Mouse (Mus musculus): ENCODE results near the gene Syndig1. TPM values are rescaled to one million over a fixed set of nuclear protein-coding genes. Genes with fewer than 3 reads are reported as not detected.

The Syndig1 gene
- total and polyA plus RNA-seq, 3 experiments, result not detected

GRCm38 (mm10) chr2:149997657-149998056 is 168.6 kb downstream of the Syndig1 start:
- no peaks in the 10 kb centered on the region for H3K9me3 ChIP-seq (replicated peaks; ENCODE audit: insufficient read depth, low read length)
- H3K4me1 ChIP-seq (ENCODE audit: control insufficient read depth in 1 of 2, insufficient read depth in 2 of 2, low read length in 2 of 2), result no peaks in the 10 kb centered on the region
- DNase-seq (ENCODE audit: low read depth, low spot score), result no peak
- H3K27me3 ChIP-seq (ENCODE audit: control insufficient read depth in 1 of 2, insufficient read depth in 2 of 2, low read length in 2 of 2), result no peaks in the 10 kb centered on the region
- H3K27ac ChIP-seq (ENCODE audit: control insufficient read depth, low read depth, low read length), result no peak overlapping the region
- TF ChIP-seq POLR2AphosphoS2 (IDR thresholded peaks at IDR 0.05; ENCODE audit: low read length) (no peak), ELF1 (IDR thresholded peaks at IDR 0.05; ENCODE audit: low read depth, low read length) (no peak), MAFK (IDR thresholded peaks at IDR 0.05; ENCODE audit: borderline replicate concordance, low read depth, low read length) (no peak), JUND (IDR thresholded peaks at IDR 0.05; ENCODE audit: low read depth, low read length) (no peak), POLR2A (IDR thresholded peaks at IDR 0.05; ENCODE audit: control insufficient read depth in 1 of 2, insufficient read depth in 1 of 2, low read depth in 1 of 2, low read length in 2 of 2, poor library complexity in 1 of 2) (no peak), ZMIZ1 (IDR thresholded peaks at IDR 0.05; ENCODE audit: low read depth, low read length) (no peak), TAL1 (IDR thresholded peaks at IDR 0.05; ENCODE audit: low read length) (no peak), TCF12 (IDR thresholded peaks at IDR 0.05; ENCODE audit: low read depth, low read length) (no peak), E2F4 (IDR thresholded peaks at IDR 0.05; ENCODE audit: borderline replicate concordance, low read depth, low read length) (no peak), HCFC1 (IDR thresholded peaks at IDR 0.05; ENCODE audit: low read depth, low read length) (no peak)
- H3K36me3 ChIP-seq (ENCODE audit: control insufficient read depth in 1 of 2, insufficient read depth in 2 of 2, low read length in 2 of 2), result no peaks in the 10 kb centered on the region
- no peak overlapping the region for H3K9ac ChIP-seq (ENCODE audit: control insufficient read depth, low read depth, low read length, poor library complexity, severe bottlenecking)
- no peaks in the 10 kb centered on the region for H3K79me2 ChIP-seq (ENCODE audit: control insufficient read depth, insufficient read depth, low read length, poor library complexity)
- H3K4me3 ChIP-seq (ENCODE audit: control insufficient read depth in 1 of 2, insufficient read depth in 1 of 2, low read depth in 2 of 2, low read length in 2 of 2), result no peak overlapping the region

GRCm38 (mm10) chr2:149998373-149999108 is 169.5 kb downstream of the Syndig1 start:
- DNase-seq (ENCODE audit: low read depth, low spot score), result no peak
- Histone ChIP-seq H3K9me3 (replicated peaks; ENCODE audit: insufficient read depth, low read length) (no peaks in the 10 kb centered on the region), H3K4me3 (ENCODE audit: control insufficient read depth in 1 of 2, insufficient read depth in 1 of 2, low read depth in 2 of 2, low read length in 2 of 2) (no peak overlapping the region), H3K36me3 (ENCODE audit: control insufficient read depth in 1 of 2, insufficient read depth in 2 of 2, low read length in 2 of 2) (no peaks in the 10 kb centered on the region), H3K4me1 (ENCODE audit: control insufficient read depth in 1 of 2, insufficient read depth in 2 of 2, low read length in 2 of 2) (no peaks in the 10 kb centered on the region), H3K27ac (ENCODE audit: control insufficient read depth, low read depth, low read length) (no peak overlapping the region), H3K27me3 (ENCODE audit: control insufficient read depth in 1 of 2, insufficient read depth in 2 of 2, low read length in 2 of 2) (no peaks in the 10 kb centered on the region), H3K79me2 (ENCODE audit: control insufficient read depth, insufficient read depth, low read length, poor library complexity) (no peaks in the 10 kb centered on the region), H3K9ac (ENCODE audit: control insufficient read depth, low read depth, low read length, poor library complexity, severe bottlenecking) (no peak overlapping the region)
- TF ChIP-seq SMC3 (IDR thresholded peaks at IDR 0.05; ENCODE audit: low read depth, low read length) (no peak), UBTF (IDR thresholded peaks at IDR 0.05; ENCODE audit: borderline replicate concordance, insufficient read depth, low read depth, low read length) (no peak), NRF1 (IDR thresholded peaks at IDR 0.05; ENCODE audit: insufficient read depth, low read depth, low read length, poor library complexity, severe bottlenecking) (no peak), MAX (IDR thresholded peaks at IDR 0.05; ENCODE audit: low read length) (no peak), JUND (IDR thresholded peaks at IDR 0.05; ENCODE audit: low read depth, low read length) (no peak), POLR2A (IDR thresholded peaks at IDR 0.05; ENCODE audit: control insufficient read depth in 1 of 2, insufficient read depth in 1 of 2, low read depth in 1 of 2, low read length in 2 of 2, poor library complexity in 1 of 2) (no peak), POLR2AphosphoS5 (IDR thresholded peaks at IDR 0.05; ENCODE audit: borderline replicate concordance, low read depth, low read length) (no peak), ZKSCAN1 (IDR thresholded peaks at IDR 0.05; ENCODE audit: low read depth, low read length) (no peak), EP300 (IDR thresholded peaks at IDR 0.05; ENCODE audit: low read depth in 1 of 2, low read length in 2 of 2) (no peak), GABPA (IDR thresholded peaks at IDR 0.05; ENCODE audit: low read depth, low read length) (no peak), E2F4 (IDR thresholded peaks at IDR 0.05; ENCODE audit: borderline replicate concordance, low read depth, low read length) (no peak), ZC3H11A (IDR thresholded peaks at IDR 0.05; ENCODE audit: low read depth, low read length) (no peak), MAZ (IDR thresholded peaks at IDR 0.05; ENCODE audit: low read depth, low read length) (no peak), USF2 (IDR thresholded peaks at IDR 0.05; ENCODE audit: borderline replicate concordance in 1 of 2, insufficient read depth in 1 of 2, low read depth in 1 of 2, low read length in 2 of 2) (no peak), KAT2A (conservative IDR thresholded peaks at IDR 0.05; ENCODE audit: low read depth, low read length) (no peak), MYB (IDR thresholded peaks at IDR 0.05; ENCODE audit: low read depth, low read length) (no peak), SIN3A (IDR thresholded peaks at IDR 0.05; ENCODE audit: low read length) (no peak), RAD21 (IDR thresholded peaks at IDR 0.05; ENCODE audit: low read depth, low read length) (no peak)
